Mouse (Mus musculus) cerebellum, adult (tissue): Measurements from ENCODE around the gene Tssk2.

Experiments used
- ATAC-seq: cut with Nextera tagmentation; 2 replicates; pipeline ENCODE4 v1.9.2; 2017; ENCODE audit warnings: mild to moderate bottlenecking, moderate library complexity, mixed read lengths; ENCODE audit not compliant: insufficient number of reproducible peaks, low FRiP score, low TSS enrichment

The Tssk2 gene

GRCm38 (mm10) chr16:17898462-17898861, at the start of gene Tssk2, which contains the start of gene Dgcr2:
Gene Tssk2, plus strand, starts transcription at chr16:17898637.
Gene Dgcr2, minus strand, starts transcription at chr16:17898562.
- no peak for ATAC-seq

DNA sequence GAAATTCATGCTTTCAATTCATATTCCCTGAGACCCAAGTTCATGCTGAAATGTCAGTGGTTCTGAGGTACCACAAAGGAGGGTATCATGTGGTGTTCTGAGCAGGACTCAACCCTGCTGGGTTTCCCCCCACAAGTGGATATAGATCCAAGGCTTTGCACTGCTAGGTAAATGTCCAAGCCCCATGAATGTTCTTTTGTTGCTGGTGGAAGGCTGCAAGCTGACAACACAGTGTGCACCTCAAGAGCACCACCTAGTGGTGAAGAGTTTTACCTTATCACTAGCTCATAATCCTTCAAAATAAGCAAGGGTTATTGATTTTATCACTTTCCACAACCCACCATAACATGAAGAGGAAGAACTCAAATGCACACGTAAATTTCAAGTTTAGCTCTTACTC, 49.5 kb upstream of the Tssk2 start:
- 0 out of 2 replicates have a peak, but pooled peaks have one; percentile 23 for ATAC-seq

DNA sequence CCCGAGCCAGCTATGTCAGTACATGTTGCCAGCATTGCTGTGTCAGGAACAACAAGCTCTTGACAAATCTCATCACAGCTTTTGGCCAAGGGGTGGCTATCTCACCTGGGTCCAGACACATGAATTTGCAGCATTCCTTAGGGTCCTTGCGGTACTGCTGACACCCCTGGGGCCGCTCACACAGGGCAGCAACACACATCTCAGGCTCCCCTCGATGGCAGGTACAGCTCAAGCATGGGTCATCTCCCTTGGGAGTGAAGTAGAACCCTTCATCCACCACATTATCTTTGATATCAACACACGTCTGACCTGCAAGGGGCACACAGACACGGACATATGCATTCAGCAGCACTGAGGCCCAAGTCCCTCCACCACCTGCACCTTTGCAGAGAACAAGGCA, 49.0 kb upstream of the Tssk2 start:
- no peak for ATAC-seq

GRCm38 (mm10) chr16:17851331-17851730, 47.1 kb upstream of the Tssk2 start:
- ATAC-seq = peak; percentile 22; the same call in 1 of the 2 replicates

GRCm38 (mm10) chr16:17851860-17852259, 46.6 kb upstream of the Tssk2 start:
- peak; percentile 85 for ATAC-seq

DNA sequence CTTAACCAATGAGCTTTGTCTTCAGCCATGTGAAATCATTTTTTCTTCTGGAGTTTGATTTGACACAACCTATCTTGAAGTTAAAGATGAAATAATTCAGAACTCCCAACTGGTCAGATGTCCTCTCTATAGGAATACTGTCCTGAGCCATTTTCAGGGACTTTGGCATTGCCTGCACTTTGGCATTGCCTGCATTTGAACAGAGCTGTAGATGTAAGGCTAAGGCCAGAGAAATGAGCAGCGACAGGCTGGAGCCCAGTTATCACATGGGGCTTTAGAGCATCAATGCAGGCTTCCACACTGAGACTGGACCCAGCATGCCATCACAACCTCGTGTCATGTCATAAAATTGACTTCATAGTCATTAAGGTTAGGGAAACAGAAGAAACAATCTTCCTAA, 45.2 kb upstream of the Tssk2 start:
- no peak for ATAC-seq

DNA sequence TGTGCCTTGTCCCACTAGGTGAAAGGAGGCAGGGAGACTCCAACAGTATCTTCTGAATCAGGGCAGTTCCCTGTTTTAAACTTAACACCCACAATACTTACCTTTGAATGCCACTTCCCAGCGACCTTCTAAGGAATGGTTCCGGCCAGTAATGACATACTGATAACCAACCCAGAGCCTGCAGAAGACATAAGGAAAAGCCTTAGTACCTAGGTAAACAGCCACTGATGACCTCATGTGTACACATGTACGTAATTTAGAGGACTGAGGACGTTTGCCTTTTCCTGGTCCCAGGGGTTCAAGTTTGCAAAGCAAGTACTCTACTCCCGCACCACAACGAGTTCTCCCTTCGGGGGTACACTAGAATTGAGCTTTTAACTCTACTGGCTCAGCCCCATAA, 41.3 kb upstream of the Tssk2 start:
- no peak for ATAC-seq

DNA sequence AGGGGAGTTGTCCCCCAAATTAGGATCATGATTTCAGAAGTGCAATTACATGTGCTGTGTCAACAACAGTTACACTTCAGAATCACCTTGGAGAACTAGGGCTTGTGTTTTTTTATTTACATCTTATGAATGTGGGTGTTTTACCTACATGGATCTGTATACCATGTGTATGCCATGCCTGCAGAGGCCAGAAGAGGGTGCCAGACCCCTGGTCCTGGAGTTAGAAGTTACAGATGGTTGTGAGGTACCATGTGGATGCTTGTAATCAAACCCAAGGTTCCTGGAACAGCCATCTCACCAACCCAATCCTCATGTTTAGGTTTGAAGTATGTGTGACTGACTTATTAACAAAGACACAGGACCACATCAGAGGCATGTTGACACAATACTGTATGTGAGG, 39.8 kb upstream of the Tssk2 start:
- no peak for ATAC-seq

GRCm38 (mm10) chr16:17865293-17865692, 33.1 kb upstream of the Tssk2 start:
- no peak for ATAC-seq

DNA sequence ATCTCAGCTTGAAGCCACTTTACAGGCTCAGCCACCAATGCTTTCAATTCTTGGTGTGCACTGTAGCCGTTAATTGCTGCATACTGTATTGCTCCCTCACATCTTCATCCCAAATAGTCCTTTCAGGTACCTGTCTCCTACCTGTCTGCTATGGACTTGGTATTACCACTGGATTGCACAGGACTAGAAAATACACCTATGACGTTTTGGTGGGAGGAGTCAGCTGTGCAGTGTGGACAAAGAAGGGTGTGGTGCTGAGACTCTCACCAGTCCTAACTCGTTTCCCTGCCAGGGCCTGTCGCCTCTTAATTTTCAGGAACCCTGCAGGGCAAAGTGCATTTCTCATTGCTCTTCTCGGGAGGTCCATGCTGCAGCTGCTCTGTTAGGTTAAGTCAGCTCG, 32.7 kb upstream of the Tssk2 start:
- ATAC-seq = 0 out of 2 replicates have a peak, but pooled peaks have one; percentile 52

GRCm38 (mm10) chr16:17871248-17871647, 27.2 kb upstream of the Tssk2 start:
- ATAC-seq = no peak

DNA sequence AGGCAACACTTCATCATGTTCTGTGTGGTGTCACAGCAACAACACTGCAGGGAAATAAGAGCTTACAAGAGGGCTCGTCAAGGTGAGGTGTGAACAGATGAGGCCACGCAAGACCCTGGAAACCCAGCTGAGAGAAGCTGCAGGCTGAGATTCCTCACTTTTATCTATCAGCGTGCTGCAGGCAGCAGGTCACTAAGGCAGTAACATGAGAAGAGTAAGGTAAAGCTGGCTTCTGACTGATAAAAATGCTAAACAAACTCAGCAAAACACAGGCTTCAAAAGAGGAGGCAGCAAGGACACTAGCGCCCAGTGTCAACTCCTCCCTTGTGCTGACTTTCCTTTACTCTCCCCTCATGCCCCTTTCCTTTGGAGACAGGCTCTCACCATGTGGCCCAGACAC, 25.4 kb upstream of the Tssk2 start:
- ATAC-seq = no peak

- ATAC-seq = 0 out of 2 replicates have a peak, but pooled peaks have one; percentile 45
Measured at GRCm38 (mm10) chr16:17875174-17875573, 23.3 kb upstream of the Tssk2 start.

DNA sequence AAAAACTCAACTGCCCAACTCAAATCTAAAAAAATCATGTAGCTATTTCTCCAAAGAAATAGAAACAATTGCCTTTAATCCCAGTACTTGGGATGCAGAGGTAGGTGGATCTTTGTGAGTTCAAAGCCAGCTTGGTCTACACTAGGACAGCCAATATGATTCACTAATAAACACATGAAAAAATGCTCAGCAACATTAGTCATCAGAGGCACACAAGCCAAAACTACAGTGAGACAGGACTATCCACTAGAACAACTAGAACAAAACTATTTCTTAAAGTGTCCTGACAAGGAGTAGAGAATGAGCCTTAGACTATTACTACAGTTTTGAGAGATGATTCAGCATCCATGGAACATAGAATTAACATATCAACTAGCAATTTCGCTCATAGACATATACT, 22.3 kb upstream of the Tssk2 start:
- no peak for ATAC-seq

- ATAC-seq = no peak
Measured at GRCm38 (mm10) chr16:17879571-17879970, 18.9 kb upstream of the Tssk2 start.

DNA sequence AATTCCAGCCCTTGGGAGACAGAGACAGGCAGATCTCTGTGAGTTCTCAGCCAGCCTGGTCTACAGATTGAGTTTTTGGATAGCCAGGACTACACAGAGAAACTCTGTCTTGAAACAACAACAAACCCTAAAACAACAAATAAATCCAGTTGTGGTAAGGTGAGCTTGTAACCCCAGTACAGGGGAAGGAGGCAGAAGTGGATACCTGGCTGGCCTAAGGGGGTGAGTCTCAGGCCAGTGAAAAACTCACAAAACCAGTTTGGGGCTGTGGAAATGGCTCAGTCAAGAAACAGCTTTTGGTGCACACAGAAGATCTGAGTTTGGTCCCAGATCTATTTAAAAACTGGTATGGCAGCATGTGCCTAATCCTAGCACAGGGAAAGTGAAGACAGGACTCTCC, 16.2 kb upstream of the Tssk2 start:
- ATAC-seq = no peak

DNA sequence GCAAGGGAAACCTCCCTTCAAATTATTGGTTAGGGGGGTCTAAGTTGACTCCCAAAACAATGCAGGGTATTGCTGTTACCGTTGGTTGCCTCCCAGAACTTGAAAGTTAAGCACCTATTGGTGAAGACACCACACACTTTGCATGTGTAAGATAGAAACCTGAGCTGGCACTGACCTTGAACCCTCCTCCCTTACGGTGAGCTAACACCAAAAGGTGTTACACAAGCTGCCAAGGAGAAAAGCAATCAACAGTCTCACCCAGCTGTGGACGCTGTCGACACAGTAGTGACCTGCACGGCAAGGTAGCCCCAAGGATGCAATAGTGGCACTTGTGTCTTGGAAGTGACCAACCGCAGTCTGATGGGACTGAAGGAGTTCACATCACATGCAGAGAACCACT, 14.3 kb upstream of the Tssk2 start:
- ATAC-seq = no peak

DNA sequence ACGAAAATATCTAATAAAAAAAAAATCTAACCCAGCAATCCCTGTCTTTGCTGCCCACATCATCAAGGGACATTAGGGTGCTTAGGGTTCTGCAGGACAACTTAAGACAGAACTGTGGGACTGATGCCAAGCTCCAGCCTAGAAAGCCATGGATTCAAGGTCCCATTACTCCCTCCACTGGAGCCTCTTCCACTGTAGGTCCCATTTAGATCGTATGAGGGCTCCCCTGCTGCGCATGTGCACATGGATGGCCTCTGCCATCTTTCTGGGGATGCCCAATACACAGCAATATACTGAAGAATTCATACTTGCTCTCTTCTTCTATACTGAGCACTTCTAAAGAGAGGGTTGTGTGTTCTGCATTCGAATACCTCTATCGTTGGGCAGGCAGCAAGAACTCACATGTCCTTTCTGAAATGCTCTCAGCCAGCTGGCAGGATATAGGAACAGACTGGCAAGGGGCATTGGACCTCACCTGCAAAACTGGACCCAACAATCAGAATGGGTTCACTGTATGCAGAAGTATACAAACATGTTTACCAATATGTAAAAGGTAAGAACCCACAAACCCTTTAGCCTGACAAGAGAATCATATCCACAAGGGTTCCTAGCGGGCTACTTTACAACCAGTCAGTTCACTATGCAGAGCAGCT, 8.6 kb upstream of the Tssk2 start:
- no peak for ATAC-seq

DNA sequence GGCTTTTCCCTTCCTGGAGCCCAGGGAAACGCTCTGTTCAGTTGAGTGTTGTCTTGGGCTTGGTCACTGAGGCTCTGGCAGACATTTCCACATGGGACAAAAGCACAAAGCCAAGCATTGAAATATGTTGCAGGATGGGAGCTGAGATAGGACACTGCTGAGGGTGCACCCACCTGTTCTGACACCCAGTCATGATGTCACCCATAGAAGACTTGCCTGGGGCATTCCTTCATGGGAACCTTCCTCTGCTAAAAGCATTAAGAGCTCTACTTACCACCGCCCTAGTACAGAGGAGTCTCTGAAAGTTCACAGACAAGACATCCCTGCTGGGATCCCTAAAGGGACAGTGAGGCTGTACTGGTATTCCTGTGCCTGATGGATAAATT, 8.1 kb upstream of the Tssk2 start:
- no peak for ATAC-seq

- peak; percentile 65 for ATAC-seq
Measured at GRCm38 (mm10) chr16:17890917-17891566, 7.4 kb upstream of the Tssk2 start.

GRCm38 (mm10) chr16:17891567-17891959, 6.9 kb upstream of the Tssk2 start, which contains the start of gene Gm20518:
Gene Gm20518, minus strand, starts transcription at chr16:17891671.
- ATAC-seq = peak; percentile 78

- no peak for ATAC-seq
Measured at GRCm38 (mm10) chr16:17892606-17893005, 5.8 kb upstream of the Tssk2 start.
